Mouse (Mus musculus): ENCODE results near the gene Olfr228. TPM values are rescaled to one million over a fixed set of nuclear protein-coding genes. Genes with fewer than 3 reads are reported as not detected.

Gene Olfr228
- total and polyA plus RNA-seq, 3 experiments, result not detected

GRCm38 (mm10) chr2:86508161-86508560 is 21.0 kb upstream of the Olfr228 start, which contains the start of gene Olfr1076:
Gene Olfr1076, plus strand, starts transcription at chr2:86508461.
- Histone ChIP-seq H3K9ac (ENCODE audit: insufficient read depth, low read depth) (no peak within 1 kb of the TSS), H3K9me3 (replicated peaks; ENCODE audit: low read length) (peaks cover 9% of the 10 kb centered on the region), H3K79me2 (replicated peaks; ENCODE audit: control insufficient read depth, extremely low read depth, insufficient read depth, poor library complexity, severe bottlenecking) (no peaks in the 10 kb centered on the region), H3K4me1 (ENCODE audit: control insufficient read depth in 1 of 2, insufficient read depth in 2 of 2) (no peaks in the 10 kb centered on the region), H3K27ac (ENCODE audit: insufficient read depth, low read depth) (no peak within 1 kb of the TSS), H3K4me2 (ENCODE audit: insufficient read depth, low read depth, poor library complexity, severe bottlenecking) (no peak within 1 kb of the TSS), H3K27me3 (replicated peaks) (no peaks in the 10 kb centered on the region), H3K36me3 (replicated peaks in 1 of 2; ENCODE audit: control insufficient read depth in 1 of 2, insufficient read depth in 1 of 2, low read length in 1 of 2) (no peaks in the 10 kb centered on the region), H3K4me3 (replicated peaks in 1 of 3; ENCODE audit: low read depth in 2 of 3, low read length in 2 of 3, poor library complexity in 1 of 3) (no peak within 1 kb of the TSS)
- DNase-seq (ENCODE audit: extremely low read depth), result no peak
- in situ Hi-C loops (cut with MboI; ENCODE audit: low pct_ligation_motif_present, low pct_unique_long_range_greater_than_20kb, low sequenced_read_pairs), result no loop called here
- TF ChIP-seq TCF12 (IDR thresholded peaks at IDR 0.05; ENCODE audit: low read depth, low read length) (no peak), JUND (conservative IDR thresholded peaks at IDR 0.05; ENCODE audit: low read depth, low read length) (no peak), RCOR1 (conservative IDR thresholded peaks at IDR 0.05; ENCODE audit: low read depth, low read length) (no peak), MEF2A (IDR thresholded peaks at IDR 0.05; ENCODE audit: borderline replicate concordance, low read depth, low read length) (no peak)
- dilution Hi-C loops (cut with MboI; ENCODE audit: extremely low pct_ligation_motif_present, extremely low pct_unique_long_range_greater_than_20kb, low sequenced_read_pairs), result no loop called here

GRCm38 (mm10) chr2:86464442-86465109 is 22.6 kb downstream of the Olfr228 start:
- H3K36me3 ChIP-seq (replicated peaks in 1 of 2; ENCODE audit: control insufficient read depth in 1 of 2, insufficient read depth in 1 of 2, low read length in 1 of 2), result no peaks in the 10 kb centered on the region
- dilution Hi-C loops (cut with MboI; ENCODE audit: extremely low pct_ligation_motif_present, extremely low pct_unique_long_range_greater_than_20kb, low sequenced_read_pairs) (no loop called here), in situ Hi-C loops (cut with MboI; ENCODE audit: low pct_ligation_motif_present, low pct_unique_long_range_greater_than_20kb, low sequenced_read_pairs) (loop anchor here (25.0 kb wide), 1 partner anchor 727 kb away; no protein-coding TSS in a partner anchor)
- no peak overlapping the region for H3K9ac ChIP-seq (ENCODE audit: insufficient read depth, low read depth)
- H3K27ac ChIP-seq (ENCODE audit: insufficient read depth, low read depth), result no peak overlapping the region
- H3K4me3 ChIP-seq (replicated peaks in 1 of 3; ENCODE audit: low read depth in 2 of 3, low read length in 2 of 3, poor library complexity in 1 of 3), result no peak overlapping the region
- no peaks in the 10 kb centered on the region for H3K27me3 ChIP-seq (replicated peaks)
- TF ChIP-seq EP300 (IDR thresholded peaks at IDR 0.05; ENCODE audit: low read length), result no peak
- TF ChIP-seq MAFK (IDR thresholded peaks at IDR 0.05; ENCODE audit: insufficient replicate concordance, low read length), result no peak
- TF ChIP-seq IRF4 (IDR thresholded peaks at IDR 0.05; ENCODE audit: low read depth, low read length), result no peak
- TF ChIP-seq PAX5 (IDR thresholded peaks at IDR 0.05; ENCODE audit: low read length), result no peak
- TF ChIP-seq ZNF384 (IDR thresholded peaks at IDR 0.05; ENCODE audit: low read depth, low read length), result no peak
- TF ChIP-seq SMC3 (IDR thresholded peaks at IDR 0.05; ENCODE audit: low read depth, low read length), result peak; percentile 19; the same call in 1 of the 2 replicates
- TF ChIP-seq RAD21 (IDR thresholded peaks at IDR 0.05; ENCODE audit: low read depth, low read length), result peak; percentile 20
- TF ChIP-seq TBP (conservative IDR thresholded peaks at IDR 0.05; ENCODE audit: low read depth, low read length), result no peak
- peak; percentile 27 to 41; a peak in 2 of 4 replicates for TF ChIP-seq CTCF (conservative IDR thresholded peaks at IDR 0.05 in 1 of 2, IDR thresholded peaks at IDR 0.05 in 1 of 2; ENCODE audit: low read depth in 2 of 2, low read length in 2 of 2)
- H3K9me3 ChIP-seq (replicated peaks; ENCODE audit: low read length), result peaks cover 5% of the 10 kb centered on the region
- H3K4me1 ChIP-seq (ENCODE audit: control insufficient read depth in 1 of 2, insufficient read depth in 2 of 2), result no peaks in the 10 kb centered on the region
- DNase-seq (ENCODE audit: extremely low read depth), result peak; percentile 1
- H3K4me2 ChIP-seq (ENCODE audit: insufficient read depth, low read depth, poor library complexity, severe bottlenecking), result no peak overlapping the region
- H3K79me2 ChIP-seq (replicated peaks; ENCODE audit: control insufficient read depth, extremely low read depth, insufficient read depth, poor library complexity, severe bottlenecking), result no peaks in the 10 kb centered on the region

- Histone ChIP-seq H3K4me2 (ENCODE audit: insufficient read depth, low read depth, poor library complexity, severe bottlenecking) (no peak overlapping the region), H3K9me3 (replicated peaks; ENCODE audit: low read length) (peaks cover 5% of the 10 kb centered on the region), H3K36me3 (replicated peaks in 1 of 2; ENCODE audit: control insufficient read depth in 1 of 2, insufficient read depth in 1 of 2, low read length in 1 of 2) (no peaks in the 10 kb centered on the region), H3K4me3 (replicated peaks in 1 of 3; ENCODE audit: low read depth in 2 of 3, low read length in 2 of 3, poor library complexity in 1 of 3) (no peak overlapping the region), H3K9ac (ENCODE audit: insufficient read depth, low read depth) (no peak overlapping the region), H3K79me2 (replicated peaks; ENCODE audit: control insufficient read depth, extremely low read depth, insufficient read depth, poor library complexity, severe bottlenecking) (no peaks in the 10 kb centered on the region), H3K27me3 (replicated peaks) (no peaks in the 10 kb centered on the region), H3K27ac (ENCODE audit: insufficient read depth, low read depth) (no peak overlapping the region), H3K4me1 (ENCODE audit: control insufficient read depth in 1 of 2, insufficient read depth in 2 of 2) (no peaks in the 10 kb centered on the region)
- no peak for DNase-seq (ENCODE audit: extremely low read depth)
- in situ Hi-C loops (cut with MboI; ENCODE audit: low pct_ligation_motif_present, low pct_unique_long_range_greater_than_20kb, low sequenced_read_pairs), result loop anchor here (25.0 kb wide), 1 partner anchor 723 kb away; no protein-coding TSS in a partner anchor
- dilution Hi-C loops (cut with MboI; ENCODE audit: extremely low pct_ligation_motif_present, extremely low pct_unique_long_range_greater_than_20kb, low sequenced_read_pairs), result no loop called here
- no peak for TF ChIP-seq USF1 (IDR thresholded peaks at IDR 0.05; ENCODE audit: low read depth, low read length)
- TF ChIP-seq POLR2A (IDR thresholded peaks at IDR 0.05; ENCODE audit: low read depth, low read length), result no peak
- TF ChIP-seq ZNF384 (IDR thresholded peaks at IDR 0.05; ENCODE audit: low read depth, low read length), result no peak
- no peak for TF ChIP-seq BHLHE40 (IDR thresholded peaks at IDR 0.05; ENCODE audit: low read depth, low read length)
- no peak for TF ChIP-seq MEF2A (IDR thresholded peaks at IDR 0.05; ENCODE audit: borderline replicate concordance, low read depth, low read length)
- no peak for TF ChIP-seq POLR2AphosphoS2 (IDR thresholded peaks at IDR 0.05; ENCODE audit: low read depth, low read length)
- no peak for TF ChIP-seq MAX (IDR thresholded peaks at IDR 0.05; ENCODE audit: low read length)
- no peak for TF ChIP-seq TCF12 (IDR thresholded peaks at IDR 0.05; ENCODE audit: low read depth, low read length)
- TF ChIP-seq CHD2 (IDR thresholded peaks at IDR 0.05; ENCODE audit: low read length), result no peak
- TF ChIP-seq HCFC1 (IDR thresholded peaks at IDR 0.05; ENCODE audit: low read depth, low read length), result no peak
- TF ChIP-seq ZKSCAN1 (IDR thresholded peaks at IDR 0.05; ENCODE audit: borderline replicate concordance, low read depth, low read length), result no peak
- TF ChIP-seq MAZ (IDR thresholded peaks at IDR 0.05; ENCODE audit: low read depth, low read length), result no peak
- no peak for TF ChIP-seq JUND (conservative IDR thresholded peaks at IDR 0.05; ENCODE audit: low read depth, low read length)
- no peak for TF ChIP-seq CTCF (conservative IDR thresholded peaks at IDR 0.05 in 1 of 2, IDR thresholded peaks at IDR 0.05 in 1 of 2; ENCODE audit: low read depth in 2 of 2, low read length in 2 of 2)
- no peak for TF ChIP-seq EP300 (IDR thresholded peaks at IDR 0.05; ENCODE audit: low read length)
- no peak for TF ChIP-seq ZC3H11A (IDR thresholded peaks at IDR 0.05; ENCODE audit: low read depth, low read length)
- TF ChIP-seq SIN3A (IDR thresholded peaks at IDR 0.05; ENCODE audit: low read length), result no peak
- TF ChIP-seq RAD21 (IDR thresholded peaks at IDR 0.05; ENCODE audit: low read depth, low read length), result no peak
- no peak for TF ChIP-seq ZMIZ1 (IDR thresholded peaks at IDR 0.05; ENCODE audit: low read depth, low read length)
Observed at GRCm38 (mm10) chr2:86460434-86460833, 26.8 kb downstream of the Olfr228 start.
